Mouse (Mus musculus) neural tube, embryonic 12.5 days (tissue): ENCODE results near the gene Tob2. TPM values are rescaled to one million over a fixed set of nuclear protein-coding genes. Genes with fewer than 3 reads are reported as not detected.

Source experiments
- ATAC-seq: fragments of 200-750 bp; cut with Nextera tagmentation; 2 replicates; pipeline ENCODE4 v1.8.0; 2017; ENCODE audit warnings: low read depth, mild to moderate bottlenecking, moderate TSS enrichment, moderate library complexity; ENCODE audit not compliant: low FRiP score
- H3K27ac ChIP-seq: fragments of 300-500 bp; sonication (generic); 2 replicates; pipeline ENCODE4 v1.5.1; 2016
- H3K27me3 ChIP-seq: fragments of 300-500 bp; sonication (generic); replicated peaks from 2 replicates; pipeline ENCODE4 v1.6.1; 2016; ENCODE audit warnings: mild to moderate bottlenecking
- H3K36me3 ChIP-seq: fragments of 300-500 bp; sonication (generic); 2 replicates; pipeline ENCODE4 v1.6.1; 2016; ENCODE audit warnings: mild to moderate bottlenecking
- H3K4me1 ChIP-seq: fragments of 300-500 bp; sonication (generic); 2 replicates; pipeline ENCODE4 v1.6.1; 2016
- H3K4me2 ChIP-seq: fragments of 300-500 bp; sonication (generic); replicated peaks from 2 replicates; pipeline ENCODE4 v1.6.1; 2016; ENCODE audit warnings: mild to moderate bottlenecking
- H3K4me3 ChIP-seq: fragments of 300-500 bp; sonication (generic); 2 replicates; pipeline ENCODE4 v1.5.1; 2016
- H3K9ac ChIP-seq: fragments of 300-500 bp; sonication (generic); 2 replicates; pipeline ENCODE4 v1.6.1; 2016; ENCODE audit warnings: mild to moderate bottlenecking
- H3K9me3 ChIP-seq: fragments of 300-500 bp; sonication (generic); 2 replicates; pipeline ENCODE4 v1.6.1; 2016; ENCODE audit warnings: mild to moderate bottlenecking
- WGBS: fragments of 180-500 bp; shearing (Covaris S2); methylation state at CpG from one replicate; pipeline ENCODE4 v1.1.7; 2016; 5-methylcytosine and 5-hydroxymethylcytosine counted together
- polyA plus RNA-seq: library from polyadenylated mRNA; unstranded; fragments of >200 nt; fragmentation: Nextera tagmentation; extraction: Ambion mirVana; gene quantifications from 2 replicates; pipeline ENCODE4 v1.2.1, GENCODE M21; 2016

Gene Tob2
- polyA plus RNA-seq, 1 experiment from 2014 or later: 21.7 TPM

GRCm38 (mm10) chr15:81833481-81833880 lies 25.1 kb downstream of the Tob2 start:
- Histone ChIP-seq H3K27ac (no peak overlapping the region), H3K9me3 (no peaks in the 10 kb centered on the region), H3K4me1 (peaks cover 8% of the 10 kb centered on the region; the same call in 1 of the 2 replicates), H3K4me2 (no peak overlapping the region), H3K4me3 (no peak overlapping the region), H3K36me3 (peaks cover 3% of the 10 kb centered on the region; the same call in 1 of the 2 replicates), H3K27me3 (peaks cover 8% of the 10 kb centered on the region; the same call in 1 of the 2 replicates), H3K9ac (no peak overlapping the region)
- WGBS: 76% methylated on average over 4 of the region's 4 CpGs
- ATAC-seq: no peak

DNA sequence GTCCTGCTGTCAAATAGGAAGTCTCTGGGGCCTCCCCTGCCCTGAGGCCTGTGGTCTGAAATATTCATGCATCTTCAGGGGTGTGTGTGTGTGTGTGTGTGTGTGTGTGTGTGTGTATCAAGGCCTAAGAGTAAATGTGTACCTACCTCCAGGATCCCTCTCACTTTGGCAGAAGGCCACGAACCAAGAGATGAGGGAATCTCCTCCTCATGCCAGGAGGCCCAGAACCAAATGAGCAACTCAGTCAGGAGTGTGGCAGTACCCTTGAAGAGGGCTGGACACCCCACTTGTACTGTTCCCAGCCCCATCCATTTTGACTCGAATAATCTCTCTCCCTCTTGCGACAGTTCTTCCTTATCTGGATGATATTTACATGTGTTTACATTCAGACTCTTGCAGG lies 26.4 kb downstream of the Tob2 start:
- WGBS: 93% methylated on average over 3 of the region's 3 CpGs
- Histone ChIP-seq H3K4me3 (no peak overlapping the region), H3K36me3 (peaks cover 5% of the 10 kb centered on the region; the same call in 1 of the 2 replicates), H3K4me1 (peaks cover 8% of the 10 kb centered on the region; the same call in 1 of the 2 replicates), H3K9me3 (no peaks in the 10 kb centered on the region), H3K27me3 (peaks cover 8% of the 10 kb centered on the region; the same call in 1 of the 2 replicates), H3K9ac (no peak overlapping the region), H3K4me2 (no peak overlapping the region), H3K27ac (no peak overlapping the region)
- no peak for ATAC-seq

DNA sequence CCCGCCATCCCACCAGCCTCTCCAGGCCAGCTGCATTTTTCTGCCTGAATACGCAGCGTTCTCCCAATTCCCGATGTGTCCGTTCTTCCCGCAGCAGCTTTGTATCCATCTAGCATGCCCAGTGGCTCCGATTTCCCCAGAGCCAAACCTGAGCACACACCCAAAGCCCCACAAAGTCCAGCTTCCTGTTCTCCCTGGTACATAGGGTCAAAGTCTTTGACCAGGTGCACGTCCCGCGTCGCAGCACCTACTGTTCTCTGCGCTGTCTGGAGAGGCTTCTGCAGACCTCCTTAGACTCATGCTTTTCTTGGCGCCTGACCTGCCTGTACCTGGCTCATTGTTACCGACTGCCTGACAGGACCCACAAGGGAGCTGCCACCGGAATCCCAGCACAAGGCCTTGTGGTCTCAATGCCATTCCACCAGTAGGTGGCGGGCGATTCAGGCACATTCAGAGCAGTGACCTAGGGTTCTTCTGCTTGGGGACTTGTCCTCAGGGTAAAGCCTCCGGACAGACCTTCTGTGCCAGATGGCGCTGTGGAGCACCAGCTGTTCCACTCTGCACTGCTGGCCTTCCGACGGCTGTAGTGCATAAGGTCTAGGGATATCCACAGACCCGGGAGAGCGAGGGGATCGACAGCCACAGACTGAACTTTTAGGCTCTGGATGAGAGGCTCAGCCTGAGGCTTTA lies 27.3 kb downstream of the Tob2 start:
- no peak overlapping the region for H3K9ac ChIP-seq
- ATAC-seq: peak; percentile 79
- H3K4me2 ChIP-seq: peak overlapping the region; percentile 38
- peaks cover 5% of the 10 kb centered on the region; the same call in 1 of the 2 replicates for H3K4me1 ChIP-seq
- no peaks in the 10 kb centered on the region for H3K9me3 ChIP-seq
- WGBS: 15% methylated on average over 24 of the region's 24 CpGs
- H3K27me3 ChIP-seq: peaks cover 6% of the 10 kb centered on the region; the same call in 1 of the 2 replicates
- peaks cover 11% of the 10 kb centered on the region; the same call in 1 of the 2 replicates for H3K36me3 ChIP-seq
- H3K4me3 ChIP-seq: no peak overlapping the region
- no peak overlapping the region for H3K27ac ChIP-seq

DNA sequence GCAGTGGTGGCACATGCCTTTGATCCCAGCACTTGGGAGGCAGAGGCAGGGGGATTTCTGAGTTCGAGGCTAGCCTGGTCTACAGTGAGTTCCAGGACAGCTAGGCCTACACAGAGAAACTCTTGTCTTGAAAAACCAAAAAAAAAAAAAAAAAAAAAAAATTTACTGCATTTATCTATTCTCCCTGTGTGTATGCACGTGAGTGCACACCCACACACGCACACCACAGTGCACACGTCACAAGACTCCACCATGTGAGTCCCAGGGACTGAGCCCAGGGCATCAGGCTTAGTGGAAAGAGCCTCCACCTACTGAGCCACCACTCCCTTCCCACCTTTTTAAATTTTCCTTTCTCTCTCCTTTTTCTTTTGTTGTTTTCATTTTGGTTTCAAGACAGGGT lies 28.1 kb downstream of the Tob2 start:
- 86% methylated on average over 4 of the region's 4 CpGs for WGBS
- no peaks in the 10 kb centered on the region for H3K4me1 ChIP-seq
- no peak overlapping the region for H3K4me2 ChIP-seq

GRCm38 (mm10) chr15:81829208-81829580 lies 29.4 kb downstream of the Tob2 start:
- H3K9me3 ChIP-seq: no peaks in the 10 kb centered on the region
- ATAC-seq: no peak
- no peak overlapping the region for H3K27ac ChIP-seq
- H3K4me3 ChIP-seq: no peak overlapping the region
- no peak overlapping the region for H3K4me2 ChIP-seq
- no peaks in the 10 kb centered on the region for H3K4me1 ChIP-seq
- peaks cover 32% of the 10 kb centered on the region for H3K36me3 ChIP-seq
- no peak overlapping the region for H3K9ac ChIP-seq
- no peaks in the 10 kb centered on the region for H3K27me3 ChIP-seq
- WGBS: 71% methylated on average over 2 of the region's 2 CpGs

More for the DNA sequence above, 28.1 kb downstream of the Tob2 start:
- no peaks in the 10 kb centered on the region for H3K9me3 ChIP-seq
- H3K27ac ChIP-seq: no peak overlapping the region
- peaks cover 1% of the 10 kb centered on the region; the same call in 1 of the 2 replicates for H3K27me3 ChIP-seq
- no peak for ATAC-seq
- no peak overlapping the region for H3K9ac ChIP-seq
- H3K36me3 ChIP-seq: peaks cover 18% of the 10 kb centered on the region
- H3K4me3 ChIP-seq: no peak overlapping the region

- peaks cover 38% of the 10 kb centered on the region for H3K36me3 ChIP-seq
- H3K4me3 ChIP-seq: no peak overlapping the region
- no peaks in the 10 kb centered on the region for H3K4me1 ChIP-seq
- no peak overlapping the region for H3K4me2 ChIP-seq
- H3K27ac ChIP-seq: no peak overlapping the region
- 89% methylated on average over 7 of the region's 7 CpGs for WGBS
- no peak for ATAC-seq
- no peak overlapping the region for H3K9ac ChIP-seq
- no peaks in the 10 kb centered on the region for H3K27me3 ChIP-seq
- no peaks in the 10 kb centered on the region for H3K9me3 ChIP-seq
Measured at GRCm38 (mm10) chr15:81828426-81829207, 30.0 kb downstream of the Tob2 start.

DNA sequence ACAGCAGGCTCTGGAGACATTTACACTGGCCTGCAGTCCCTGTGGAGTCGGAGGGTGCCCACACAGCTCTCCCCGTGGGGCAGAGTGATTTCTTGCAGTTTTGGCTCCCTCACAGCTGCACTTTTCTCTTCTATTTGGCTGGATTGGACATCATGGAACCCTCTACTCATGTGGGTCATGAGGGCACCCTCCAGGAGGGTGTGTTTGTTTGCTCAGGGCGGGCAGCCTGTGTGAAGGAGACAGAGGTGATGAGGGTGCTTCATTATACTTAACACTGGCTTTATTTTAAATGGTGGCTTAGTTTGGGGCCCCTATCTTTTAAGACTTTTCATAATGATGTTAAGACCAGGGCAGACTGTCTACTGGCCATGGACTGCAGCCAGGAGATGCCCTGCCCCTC lies 33.8 kb downstream of the Tob2 start:
- H3K4me1 ChIP-seq: no peaks in the 10 kb centered on the region
- H3K36me3 ChIP-seq: peaks cover 69% of the 10 kb centered on the region
- H3K4me3 ChIP-seq: no peak overlapping the region
- WGBS: 82% methylated on average over 3 of the region's 3 CpGs
- no peaks in the 10 kb centered on the region for H3K9me3 ChIP-seq
- no peak overlapping the region for H3K27ac ChIP-seq
- H3K9ac ChIP-seq: no peak overlapping the region
- ATAC-seq: no peak
- H3K4me2 ChIP-seq: no peak overlapping the region
- no peaks in the 10 kb centered on the region for H3K27me3 ChIP-seq

- ATAC-seq: no peak
- Histone ChIP-seq H3K27ac (no peak overlapping the region), H3K4me3 (no peak overlapping the region), H3K36me3 (peaks cover 81% of the 10 kb centered on the region), H3K4me2 (no peak overlapping the region), H3K9me3 (no peaks in the 10 kb centered on the region), H3K9ac (no peak overlapping the region), H3K27me3 (no peaks in the 10 kb centered on the region), H3K4me1 (no peaks in the 10 kb centered on the region)
- 87% methylated on average over 3 of the region's 3 CpGs for WGBS
Measured at GRCm38 (mm10) chr15:81822631-81823030, 36.0 kb downstream of the Tob2 start.

- Histone ChIP-seq H3K36me3 (peaks cover 68% of the 10 kb centered on the region), H3K4me2 (no peak overlapping the region), H3K4me1 (0 out of 2 replicates have a peak, but pooled peaks cover 6% of the 10 kb centered on the region), H3K9me3 (no peaks in the 10 kb centered on the region), H3K27me3 (no peaks in the 10 kb centered on the region), H3K27ac (no peak overlapping the region), H3K9ac (no peak overlapping the region), H3K4me3 (no peak overlapping the region)
- WGBS: 89% methylated on average over 3 of the region's 3 CpGs
- ATAC-seq: no peak
Measured at GRCm38 (mm10) chr15:81818404-81818803, 40.2 kb downstream of the Tob2 start.

GRCm38 (mm10) chr15:81814716-81815370 lies 43.8 kb downstream of the Tob2 start:
- no peak for ATAC-seq
- Histone ChIP-seq H3K4me3 (no peak overlapping the region), H3K9me3 (no peaks in the 10 kb centered on the region), H3K4me2 (no peak overlapping the region), H3K9ac (no peak overlapping the region), H3K27ac (no peak overlapping the region), H3K27me3 (no peaks in the 10 kb centered on the region), H3K4me1 (peaks cover 26% of the 10 kb centered on the region), H3K36me3 (peaks cover 38% of the 10 kb centered on the region)
- WGBS: 92% methylated on average over 12 of the region's 12 CpGs

DNA sequence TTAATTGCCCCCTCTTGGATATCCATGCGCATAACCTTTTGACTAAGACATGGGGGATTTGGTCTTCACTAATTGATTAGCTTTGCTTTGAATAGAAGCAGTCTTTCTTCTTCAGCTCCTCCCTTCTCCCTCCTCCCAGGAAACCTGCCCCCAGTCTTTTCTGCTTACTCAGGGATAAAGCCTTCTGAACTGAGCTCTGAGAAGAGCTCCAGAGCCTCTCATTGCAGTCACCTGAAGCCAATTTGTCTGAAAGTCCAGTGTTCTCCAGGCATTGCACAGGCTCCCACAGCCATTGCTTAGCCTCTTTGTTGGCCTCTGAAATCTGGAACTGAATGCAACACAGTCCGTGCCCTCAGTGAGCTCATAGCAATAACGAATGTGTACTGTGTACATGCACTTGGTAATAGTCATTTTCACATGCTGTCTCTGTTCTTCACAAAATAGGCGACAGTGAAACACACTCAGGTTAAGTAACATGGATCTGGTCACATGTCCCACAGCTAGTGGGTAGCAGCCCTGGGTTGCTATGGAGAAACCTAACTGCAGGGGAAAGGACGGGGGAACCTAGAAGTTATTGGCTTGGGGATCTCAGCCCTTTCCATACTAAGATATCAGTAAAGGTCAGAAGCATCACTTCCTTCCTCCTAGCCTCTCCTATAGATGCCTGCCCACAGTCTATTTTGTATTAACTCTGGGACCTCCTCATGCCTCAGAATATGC lies 44.5 kb downstream of the Tob2 start:
- Histone ChIP-seq H3K4me1 (peaks cover 28% of the 10 kb centered on the region), H3K27ac (no peak overlapping the region), H3K27me3 (no peaks in the 10 kb centered on the region), H3K36me3 (peaks cover 34% of the 10 kb centered on the region), H3K4me3 (no peak overlapping the region), H3K9ac (no peak overlapping the region), H3K9me3 (no peaks in the 10 kb centered on the region), H3K4me2 (no peak overlapping the region)
- WGBS: 74% methylated on average over 5 of the region's 5 CpGs
- ATAC-seq: no peak
